Mouse (Mus musculus): ENCODE measurements around the gene Snrk.

DNA sequence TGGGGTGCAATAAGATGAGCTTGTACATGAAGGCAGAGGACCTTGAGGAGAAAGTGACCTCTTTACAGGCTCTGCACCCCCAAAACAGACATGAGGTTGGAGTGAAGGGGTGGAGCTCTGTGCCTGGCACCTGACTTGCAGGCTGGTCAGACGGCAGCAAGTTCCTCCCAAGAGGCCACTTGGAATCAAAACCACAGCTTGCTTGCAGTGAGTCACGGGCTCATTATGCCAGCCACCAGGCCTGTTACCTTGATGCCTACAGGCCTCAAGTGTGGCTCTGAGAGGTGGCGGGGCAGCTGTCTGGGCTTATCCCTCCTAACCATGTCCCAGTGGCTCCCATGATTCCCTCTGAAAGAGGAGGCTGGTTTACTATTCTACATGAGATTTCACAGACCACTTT, 63.0 kb downstream of the Snrk start:
- TF ChIP-seq CTCF (IDR thresholded peaks at IDR 0.05; ENCODE audit: borderline replicate concordance, insufficient read depth, low read length) = no peak
- TF ChIP-seq POLR2A (IDR thresholded peaks at IDR 0.05; ENCODE audit: low read depth, low read length) = no peak
